Mouse (Mus musculus): ENCODE measurements around the gene Nsg1.

DNA sequence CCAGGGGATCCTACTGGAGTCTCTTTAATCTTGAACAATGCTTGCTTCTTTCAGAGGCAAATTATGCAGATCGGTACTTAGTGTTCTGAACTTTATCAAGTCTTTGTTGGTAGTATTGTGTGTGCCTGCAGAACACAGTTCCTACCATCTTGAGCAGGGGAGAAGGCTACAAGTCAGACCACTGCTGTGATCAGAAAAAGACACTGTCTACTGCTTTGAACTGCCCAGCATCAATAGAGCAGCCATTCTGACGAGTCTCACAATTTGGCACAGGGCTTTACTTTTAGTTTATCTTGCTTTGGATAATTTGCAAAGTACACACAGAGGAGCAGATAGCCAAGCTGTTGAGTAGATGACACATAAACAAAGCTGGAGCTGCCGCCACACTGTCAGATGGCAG lies 69.1 kb downstream of the Nsg1 start:
- TF ChIP-seq CTCF (IDR thresholded peaks at IDR 0.05; ENCODE audit: low read depth, low read length) (no peak), GATA1 (IDR thresholded peaks at IDR 0.05; ENCODE audit: borderline replicate concordance, low read length) (no peak), POLR2AphosphoS5 (IDR thresholded peaks at IDR 0.05; ENCODE audit: insufficient replicate concordance, low read depth, low read length) (no peak)
